Mouse (Mus musculus) G1E (cell line): ENCODE results near the gene Dynlt1a.
"Not testable (repeated sequence)": the region's sequence is repeated elsewhere in the genome, so short reads cannot be mapped to it uniquely, and the experiment has no call there.

Source experiments
- CTCF ChIP-seq: IDR thresholded peaks from 2 replicates; pipeline ENCODE4 v1.5.1; 2012; ENCODE audit warnings: low read depth, low read length, inconsistent platforms, mixed read lengths
- GATA1 ChIP-seq: IDR thresholded peaks from 2 replicates; pipeline ENCODE4 v1.6.1; 2012; ENCODE audit warnings: borderline replicate concordance, low read length, inconsistent platforms, mixed read lengths
- GATA2 ChIP-seq: IDR thresholded peaks from 2 replicates; pipeline ENCODE4 v1.6.1; 2012; ENCODE audit warnings: low read depth, low read length, inconsistent platforms, borderline replicate concordance

- not testable (repeated sequence) for TF ChIP-seq CTCF, GATA1, GATA2
Measured at GRCm38 (mm10) chr17:6328997-6329396, 11.7 kb upstream of the Dynlt1a start.
